Mouse (Mus musculus) erythroblast, embryonic 14.5 days (primary cell): ENCODE results near the gene Tnrc6a.

Experiments
- GATA1 ChIP-seq: IDR thresholded peaks from 2 replicates; pipeline ENCODE4 v1.6.1; 2012; ENCODE audit warnings: low read length, inconsistent platforms, mixed read lengths
- TAL1 ChIP-seq: IDR thresholded peaks from 3 replicates; pipeline ENCODE4 v1.6.1; 2012; ENCODE audit warnings: low read length, inconsistent platforms, mixed read lengths

GRCm38 (mm10) chr7:123084180-123084691 is 39.4 kb upstream of the Tnrc6a start:
- TF ChIP-seq TAL1 (no peak), GATA1 (no peak)
